Mouse (Mus musculus): ENCODE data around the gene Tenm3. TPM values are rescaled to one million over a fixed set of nuclear protein-coding genes. Genes with fewer than 3 reads are reported as not detected.

The Tenm3 gene
- polyA plus RNA-seq, 1 experiment from 2014 or later = 2.6 TPM

DNA sequence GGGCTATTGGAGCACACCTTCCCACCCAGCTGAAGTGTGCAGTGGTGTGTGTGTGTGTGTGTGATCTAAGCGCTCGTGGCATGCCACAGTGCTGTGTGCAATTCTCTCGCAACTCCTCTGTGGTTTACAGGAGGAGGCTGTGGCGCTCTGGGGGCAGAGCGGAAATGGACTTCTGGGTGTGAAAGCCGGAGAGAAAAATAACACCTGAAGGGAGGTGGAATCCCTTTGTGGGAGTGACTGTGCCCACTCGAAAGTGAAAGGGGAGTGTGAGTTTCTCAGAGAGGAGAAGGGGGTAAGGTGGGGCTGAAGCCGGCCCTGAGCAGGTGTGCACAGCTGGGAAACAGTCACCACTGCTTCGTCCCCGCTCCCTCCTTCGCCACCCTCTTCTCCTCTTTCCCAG is 418.6 kb downstream of the Tenm3 start:
- WGBS (ENCODE audit: insufficient replicate concordance) = 71% methylated on average over 11 of the region's 11 CpGs
- DNase-seq (no peak), ATAC-seq (ENCODE audit: low read depth) (no peak)
- H3K9ac ChIP-seq = no peak overlapping the region
- H3K27ac ChIP-seq = no peak overlapping the region
- 0 out of 2 replicates have a peak, but pooled peaks cover 3% of the 10 kb centered on the region for H3K36me3 ChIP-seq
- H3K4me2 ChIP-seq = no peak overlapping the region
- H3K9me3 ChIP-seq (replicated peaks) = no peaks in the 10 kb centered on the region; the same call in 1 of the 2 replicates
- no peaks in the 10 kb centered on the region for H3K4me1 ChIP-seq (replicated peaks)
- H3K27me3 ChIP-seq = no peaks in the 10 kb centered on the region
- no peak overlapping the region for H3K4me3 ChIP-seq (replicated peaks)

DNA sequence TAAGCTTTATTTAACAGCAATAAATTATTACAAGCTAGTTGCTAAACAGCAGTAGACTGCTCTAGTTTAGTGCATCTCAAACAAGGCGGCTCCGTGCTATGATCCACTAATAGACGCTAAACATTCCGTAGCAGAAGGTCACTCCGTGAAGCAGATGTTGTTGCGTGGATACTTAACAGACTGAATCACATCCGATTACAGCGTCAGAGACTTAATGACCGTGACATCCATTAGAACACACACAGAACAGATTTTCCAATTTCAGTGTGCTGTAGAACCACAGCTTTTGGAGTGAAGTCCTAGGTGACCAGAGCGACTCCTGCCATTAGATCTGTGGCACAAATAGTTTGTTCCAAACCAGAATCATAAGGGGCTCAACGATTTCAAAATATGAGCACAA is 426.0 kb downstream of the Tenm3 start:
- Histone ChIP-seq H3K4me3 (replicated peaks) (no peak overlapping the region), H3K9ac (no peak overlapping the region), H3K4me1 (replicated peaks) (no peaks in the 10 kb centered on the region), H3K27me3 (no peaks in the 10 kb centered on the region), H3K36me3 (peaks cover 6% of the 10 kb centered on the region; the same call in 1 of the 2 replicates), H3K9me3 (replicated peaks) (no peaks in the 10 kb centered on the region; the same call in 1 of the 2 replicates), H3K4me2 (no peak overlapping the region), H3K27ac (no peak overlapping the region)
- DNase-seq (no peak), ATAC-seq (ENCODE audit: low read depth) (no peak)
- 76% methylated on average over 11 of the region's 11 CpGs for WGBS (ENCODE audit: insufficient replicate concordance)

DNA sequence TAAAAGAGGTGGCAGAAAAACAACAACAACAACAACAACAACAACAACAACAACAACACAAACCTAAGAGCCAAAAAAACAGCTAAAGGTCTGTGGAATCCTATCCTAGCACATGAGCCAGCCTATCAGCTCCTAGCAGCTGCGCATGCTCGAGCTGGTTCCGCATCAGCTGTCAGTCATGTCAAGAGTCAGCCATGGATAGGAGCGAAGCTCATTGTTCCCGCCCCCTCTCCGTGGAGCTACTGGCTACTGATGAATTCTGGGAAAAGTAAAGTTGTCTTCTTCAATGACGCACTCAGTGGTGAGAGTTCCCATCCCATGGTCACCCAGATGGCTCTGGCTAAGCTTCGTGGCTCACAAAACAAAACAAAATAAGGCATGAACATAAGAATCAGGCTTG is 432.8 kb downstream of the Tenm3 start:
- WGBS (ENCODE audit: insufficient replicate concordance) = 71% methylated on average over 8 of the region's 8 CpGs
- ATAC-seq (ENCODE audit: low read depth) = no peak
- H3K4me1 ChIP-seq (replicated peaks) = no peaks in the 10 kb centered on the region

DNA sequence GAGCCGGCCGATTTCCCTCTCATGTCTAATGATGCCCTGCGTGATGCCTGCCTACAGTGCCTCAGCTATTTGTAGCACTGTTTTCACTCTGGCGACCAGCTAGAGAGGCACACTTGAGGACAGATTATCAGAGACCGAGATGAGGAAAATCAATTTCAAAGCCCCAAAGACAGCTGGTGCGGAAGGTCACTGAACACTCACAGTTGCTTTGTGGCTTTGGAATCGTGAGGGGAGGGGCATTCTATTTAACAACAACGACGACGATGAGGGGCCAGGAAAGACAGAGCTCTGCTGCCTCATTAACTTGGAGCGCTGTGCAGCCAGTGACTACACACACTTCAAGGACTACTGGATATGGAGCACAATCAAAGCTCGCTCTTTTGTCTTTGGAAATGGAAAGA is 443.2 kb downstream of the Tenm3 start:
- no peak overlapping the region for H3K27ac ChIP-seq
- 75% methylated on average over 12 of the region's 12 CpGs for WGBS (ENCODE audit: insufficient replicate concordance)
- no peak overlapping the region for H3K9ac ChIP-seq
- H3K4me3 ChIP-seq (replicated peaks) = no peak overlapping the region
- DNase-seq (no peak), ATAC-seq (ENCODE audit: low read depth) (no peak)
- H3K4me2 ChIP-seq = no peak overlapping the region
- no peaks in the 10 kb centered on the region for H3K36me3 ChIP-seq
- H3K27me3 ChIP-seq = no peaks in the 10 kb centered on the region
- H3K9me3 ChIP-seq (replicated peaks) = no peaks in the 10 kb centered on the region
- H3K4me1 ChIP-seq (replicated peaks) = no peaks in the 10 kb centered on the region

More for the DNA sequence above, 432.8 kb downstream of the Tenm3 start:
- H3K9ac ChIP-seq = no peak overlapping the region
- H3K27ac ChIP-seq = no peak overlapping the region
- H3K4me2 ChIP-seq = no peak overlapping the region
- no peak for DNase-seq
- H3K36me3 ChIP-seq = peaks cover 3% of the 10 kb centered on the region
- H3K4me3 ChIP-seq (replicated peaks) = no peak overlapping the region
- H3K27me3 ChIP-seq = no peaks in the 10 kb centered on the region
- 0 out of 2 replicates have a peak, but pooled peaks cover 5% of the 10 kb centered on the region for H3K9me3 ChIP-seq (replicated peaks)

DNA sequence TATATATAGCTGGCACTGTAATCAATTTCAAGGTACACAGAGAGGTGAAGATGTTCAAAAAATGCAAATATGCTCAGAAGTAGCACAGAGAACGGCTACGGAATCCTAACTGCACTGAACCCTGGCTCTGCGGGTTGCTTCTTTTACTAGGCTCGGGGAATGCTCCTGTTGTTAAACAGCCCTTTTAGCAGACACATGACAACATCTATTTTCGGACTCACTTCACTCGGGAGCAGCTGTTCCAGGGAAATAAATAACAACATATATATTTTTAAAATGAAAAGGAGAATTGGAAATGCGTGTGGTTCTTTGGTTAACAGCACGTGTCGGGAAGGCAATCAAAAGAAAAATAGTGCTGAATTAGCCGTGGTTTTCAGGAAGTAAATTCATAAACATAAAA is 457.9 kb downstream of the Tenm3 start:
- H3K4me1 ChIP-seq (replicated peaks) = no peaks in the 10 kb centered on the region
- no peak overlapping the region for H3K27ac ChIP-seq
- peaks cover 3% of the 10 kb centered on the region; the same call in 1 of the 2 replicates for H3K9me3 ChIP-seq (replicated peaks)
- no peak overlapping the region for H3K4me2 ChIP-seq
- H3K36me3 ChIP-seq = no peaks in the 10 kb centered on the region
- WGBS (ENCODE audit: insufficient replicate concordance) = 62% methylated on average over 10 of the region's 10 CpGs
- DNase-seq = no peak
- H3K27me3 ChIP-seq = no peaks in the 10 kb centered on the region
- H3K9ac ChIP-seq = no peak overlapping the region
- no peak overlapping the region for H3K4me3 ChIP-seq (replicated peaks)
- ATAC-seq (ENCODE audit: low read depth) = no peak

DNA sequence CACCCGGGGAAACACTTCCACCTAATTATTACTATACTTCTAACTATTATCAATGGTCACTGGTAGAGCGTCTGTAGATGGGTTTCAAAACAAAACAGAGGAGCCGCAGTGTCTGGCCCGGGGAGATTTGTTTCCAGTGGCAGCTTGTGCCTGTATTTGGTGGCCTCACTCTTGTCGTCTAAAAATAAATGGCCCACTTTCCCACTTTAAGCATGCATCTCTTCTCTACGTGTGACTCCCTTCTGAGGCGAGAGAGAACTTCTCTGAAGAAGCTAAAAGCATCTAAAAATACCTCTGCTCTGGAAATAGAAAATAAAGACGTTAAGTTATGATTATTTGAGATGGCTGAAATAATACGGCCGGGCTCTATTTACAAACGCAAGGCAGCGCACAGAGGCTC is 463.7 kb downstream of the Tenm3 start:
- Histone ChIP-seq H3K4me2 (no peak overlapping the region), H3K27me3 (no peaks in the 10 kb centered on the region), H3K4me1 (replicated peaks) (no peaks in the 10 kb centered on the region), H3K27ac (no peak overlapping the region), H3K9ac (no peak overlapping the region), H3K9me3 (replicated peaks) (no peaks in the 10 kb centered on the region), H3K4me3 (replicated peaks) (no peak overlapping the region), H3K36me3 (no peaks in the 10 kb centered on the region)
- WGBS (ENCODE audit: insufficient replicate concordance) = 73% methylated on average over 12 of the region's 12 CpGs
- ATAC-seq (ENCODE audit: low read depth) (no peak), DNase-seq (no peak)

DNA sequence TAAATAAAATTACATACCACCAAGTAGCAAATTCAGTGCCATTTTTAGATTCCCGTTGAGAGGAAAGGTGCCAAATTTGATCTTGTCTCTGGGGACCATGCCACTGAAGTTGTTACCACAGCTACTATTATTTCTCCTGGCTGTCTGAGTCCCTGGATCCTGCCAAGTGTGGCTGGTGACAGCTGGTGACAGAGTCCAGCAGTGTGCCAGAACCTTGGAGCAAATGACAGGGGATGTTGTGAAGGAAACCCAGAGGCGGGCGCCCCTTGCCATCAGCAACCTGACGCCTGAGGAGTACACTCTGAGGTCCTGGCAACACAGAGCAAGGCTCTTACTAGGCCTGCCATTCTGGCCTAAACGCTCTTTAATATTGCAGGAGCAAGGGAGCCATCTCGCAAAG is 467.0 kb downstream of the Tenm3 start:
- no peaks in the 10 kb centered on the region for H3K27me3 ChIP-seq
- no peak overlapping the region for H3K4me3 ChIP-seq (replicated peaks)
- H3K9me3 ChIP-seq (replicated peaks) = no peaks in the 10 kb centered on the region
- no peaks in the 10 kb centered on the region for H3K36me3 ChIP-seq
- H3K4me1 ChIP-seq (replicated peaks) = no peaks in the 10 kb centered on the region
- ATAC-seq (ENCODE audit: low read depth) (no peak), DNase-seq (no peak)
- H3K4me2 ChIP-seq = no peak overlapping the region
- no peak overlapping the region for H3K9ac ChIP-seq
- no peak overlapping the region for H3K27ac ChIP-seq
- WGBS (ENCODE audit: insufficient replicate concordance) = 69% methylated on average over 6 of the region's 6 CpGs

DNA sequence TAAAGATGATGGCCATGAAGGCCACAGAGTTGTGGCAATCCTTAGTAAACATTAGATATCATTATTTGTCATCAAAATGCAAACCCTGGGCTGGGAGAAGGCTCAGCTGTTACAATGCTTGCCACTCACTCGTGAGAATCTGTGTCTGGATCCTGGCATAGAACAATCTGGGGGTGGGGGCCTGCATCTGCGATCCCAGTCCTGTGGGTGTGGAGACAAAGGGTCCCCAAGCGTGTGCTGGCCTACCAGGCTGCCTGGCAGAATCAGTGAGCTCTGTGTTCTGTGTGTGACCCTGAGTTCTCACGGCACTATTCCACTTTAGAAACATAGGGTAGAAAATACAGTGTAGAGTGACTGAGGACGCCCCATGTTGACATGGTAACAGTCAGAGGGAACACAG is 468.6 kb downstream of the Tenm3 start:
- no peak for DNase-seq
- H3K4me2 ChIP-seq = no peak overlapping the region
- H3K9me3 ChIP-seq (replicated peaks) = no peaks in the 10 kb centered on the region
- ATAC-seq (ENCODE audit: low read depth) = no peak
- no peak overlapping the region for H3K9ac ChIP-seq
- WGBS (ENCODE audit: insufficient replicate concordance) = 52% methylated on average over 5 of the region's 5 CpGs
- no peaks in the 10 kb centered on the region for H3K4me1 ChIP-seq (replicated peaks)
- H3K4me3 ChIP-seq (replicated peaks) = no peak overlapping the region
- no peaks in the 10 kb centered on the region for H3K27me3 ChIP-seq
- H3K27ac ChIP-seq = no peak overlapping the region
- H3K36me3 ChIP-seq = no peaks in the 10 kb centered on the region

DNA sequence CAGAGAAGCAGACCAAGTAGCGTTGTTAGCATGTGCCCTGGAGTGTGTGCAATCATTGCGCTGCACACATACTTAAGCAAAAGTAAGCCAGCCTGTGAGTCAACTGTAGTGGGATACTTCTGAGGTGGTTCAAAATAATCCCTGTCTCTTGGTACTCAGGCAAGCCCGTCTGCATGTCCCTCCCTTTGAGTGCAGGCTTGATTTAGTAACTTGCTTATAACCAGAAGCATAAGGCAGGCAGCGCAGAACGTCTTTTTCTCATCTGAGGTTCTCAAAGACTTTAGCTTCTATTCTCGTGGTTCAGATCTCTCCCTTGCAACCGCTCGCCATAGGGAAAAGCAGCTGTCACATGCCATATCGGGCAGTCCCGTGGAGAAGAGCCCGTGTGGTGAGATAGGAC is 470.3 kb downstream of the Tenm3 start:
- no peaks in the 10 kb centered on the region for H3K4me1 ChIP-seq (replicated peaks)
- H3K27me3 ChIP-seq = no peaks in the 10 kb centered on the region
- no peaks in the 10 kb centered on the region for H3K36me3 ChIP-seq
- 74% methylated on average over 11 of the region's 11 CpGs for WGBS (ENCODE audit: insufficient replicate concordance)
- ATAC-seq (ENCODE audit: low read depth) (no peak), DNase-seq (no peak)
- no peaks in the 10 kb centered on the region for H3K9me3 ChIP-seq (replicated peaks)
- H3K27ac ChIP-seq = no peak overlapping the region
- no peak overlapping the region for H3K4me3 ChIP-seq (replicated peaks)
- no peak overlapping the region for H3K4me2 ChIP-seq
- H3K9ac ChIP-seq = no peak overlapping the region

DNA sequence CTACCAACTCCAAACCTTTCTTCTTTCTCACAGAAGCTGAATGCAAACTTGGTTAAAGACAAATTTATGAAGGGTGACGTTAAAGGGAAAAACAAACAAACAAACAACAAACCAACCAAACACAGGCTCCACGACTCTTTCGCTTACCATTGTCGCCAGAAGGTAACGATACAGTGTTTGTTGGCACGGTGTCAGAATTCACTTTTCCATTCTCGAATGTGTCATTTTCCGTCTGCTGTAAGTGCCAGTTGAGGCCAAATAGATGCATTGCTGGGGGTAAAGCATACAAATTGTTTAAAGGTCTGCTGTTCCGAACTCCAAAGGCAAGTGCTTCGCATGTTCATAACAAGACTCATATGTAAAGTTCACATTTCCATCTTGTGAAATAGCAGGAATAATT is 476.6 kb downstream of the Tenm3 start:
- Histone ChIP-seq H3K9ac (no peak overlapping the region), H3K4me3 (replicated peaks) (no peak overlapping the region), H3K27me3 (no peaks in the 10 kb centered on the region), H3K9me3 (replicated peaks) (no peaks in the 10 kb centered on the region), H3K27ac (no peak overlapping the region), H3K36me3 (no peaks in the 10 kb centered on the region), H3K4me2 (no peak overlapping the region), H3K4me1 (replicated peaks) (no peaks in the 10 kb centered on the region)
- 83% methylated on average over 10 of the region's 10 CpGs for WGBS (ENCODE audit: insufficient replicate concordance)
- DNase-seq = no peak
- ATAC-seq (ENCODE audit: low read depth) = no peak

DNA sequence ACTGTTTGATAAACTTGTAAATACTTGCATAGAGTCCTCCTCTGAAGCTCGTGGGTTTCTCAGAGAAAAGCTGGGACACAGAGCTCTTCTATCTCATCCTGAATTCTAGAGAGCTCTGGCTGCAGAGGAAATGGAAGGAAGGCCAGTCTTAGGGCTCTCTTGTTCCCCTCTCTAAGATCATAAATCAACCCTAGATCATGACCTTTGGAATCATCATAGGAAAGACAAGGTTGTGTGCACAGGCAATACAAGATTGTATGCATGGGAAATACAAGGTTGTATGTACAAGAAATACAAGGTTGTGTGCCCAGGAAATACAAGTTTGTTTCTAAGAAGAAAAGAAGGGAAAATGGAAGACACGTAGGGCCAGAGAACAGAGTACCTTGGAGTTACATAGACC is 486.9 kb downstream of the Tenm3 start:
- H3K4me3 ChIP-seq (replicated peaks) = no peak overlapping the region
- H3K9ac ChIP-seq = no peak overlapping the region
- H3K9me3 ChIP-seq (replicated peaks) = 0 out of 2 replicates have a peak, but pooled peaks cover 7% of the 10 kb centered on the region
- H3K27me3 ChIP-seq = no peaks in the 10 kb centered on the region
- DNase-seq (no peak), ATAC-seq (ENCODE audit: low read depth) (no peak)
- 48% methylated on average over 2 of the region's 2 CpGs for WGBS (ENCODE audit: insufficient replicate concordance)
- no peak overlapping the region for H3K27ac ChIP-seq
- H3K36me3 ChIP-seq = no peaks in the 10 kb centered on the region
- no peak overlapping the region for H3K4me2 ChIP-seq
- no peaks in the 10 kb centered on the region for H3K4me1 ChIP-seq (replicated peaks)

DNA sequence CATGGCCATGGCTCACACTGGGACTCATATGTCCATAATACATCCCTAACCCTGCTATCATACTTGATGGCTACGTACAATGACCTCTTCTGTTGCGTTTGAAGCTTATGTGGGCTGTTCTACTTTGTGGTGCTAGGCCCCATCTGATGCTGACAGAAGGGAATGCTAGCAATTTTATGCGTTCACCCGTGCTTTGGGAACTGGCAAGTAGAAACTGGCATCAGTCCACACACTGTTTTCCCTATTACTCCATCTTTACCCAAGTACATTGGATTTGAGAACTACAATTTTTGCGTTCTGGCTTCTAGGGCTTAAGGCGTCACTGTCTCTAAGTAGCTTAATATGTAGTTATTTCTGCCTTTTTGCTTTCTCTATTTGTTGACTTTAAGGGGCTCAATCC is 490.3 kb downstream of the Tenm3 start:
- ATAC-seq (ENCODE audit: low read depth) (no peak), DNase-seq (no peak)
- H3K4me2 ChIP-seq = no peak overlapping the region
- 0 out of 2 replicates have a peak, but pooled peaks cover 7% of the 10 kb centered on the region for H3K9me3 ChIP-seq (replicated peaks)
- 76% methylated on average over 6 of the region's 6 CpGs for WGBS (ENCODE audit: insufficient replicate concordance)
- no peaks in the 10 kb centered on the region for H3K36me3 ChIP-seq
- H3K9ac ChIP-seq = no peak overlapping the region
- no peaks in the 10 kb centered on the region for H3K27me3 ChIP-seq
- no peak overlapping the region for H3K4me3 ChIP-seq (replicated peaks)
- H3K4me1 ChIP-seq (replicated peaks) = no peaks in the 10 kb centered on the region
- H3K27ac ChIP-seq = no peak overlapping the region
